Mouse (Mus musculus) limb, embryonic 15.5 days (tissue): ENCODE results near the gene Ints6l. TPM values are rescaled to one million over a fixed set of nuclear protein-coding genes. Genes with fewer than 3 reads are reported as not detected.
A peak's percentile ranks its signal among the peaks of the same experiment; 100 is the strongest.

Experiments
- ATAC-seq: fragments of 200-750 bp; cut with Nextera tagmentation; 2 replicates; pipeline ENCODE4 v1.8.0; 2017; ENCODE audit warnings: low read depth, moderate TSS enrichment; ENCODE audit not compliant: insufficient number of reproducible peaks, low FRiP score, low TSS enrichment
- H3K27ac ChIP-seq: fragments of 300-500 bp; sonication (generic); 2 replicates; pipeline ENCODE4 v1.5.1; 2015; ENCODE audit warnings: moderate library complexity, mild to moderate bottlenecking, inconsistent platforms
- H3K27me3 ChIP-seq: fragments of 300-500 bp; sonication (generic); 2 replicates; pipeline ENCODE4 v1.6.1; 2015; ENCODE audit warnings: inconsistent platforms
- H3K36me3 ChIP-seq: fragments of 300-500 bp; sonication (generic); 2 replicates; pipeline ENCODE4 v1.6.1; 2015; ENCODE audit warnings: inconsistent platforms
- H3K4me1 ChIP-seq: fragments of 300-500 bp; sonication (generic); 2 replicates; pipeline ENCODE4 v1.6.1; 2015; ENCODE audit warnings: inconsistent platforms
- H3K4me2 ChIP-seq: fragments of 300-500 bp; sonication (generic); 2 replicates; pipeline ENCODE4 v1.6.1; 2015; ENCODE audit warnings: mild to moderate bottlenecking, inconsistent platforms
- H3K4me3 ChIP-seq: fragments of 300-500 bp; sonication (generic); 2 replicates; pipeline ENCODE4 v1.5.1; 2015; ENCODE audit warnings: mild to moderate bottlenecking, inconsistent platforms
- H3K9ac ChIP-seq: fragments of 300-500 bp; sonication (generic); 2 replicates; pipeline ENCODE4 v1.6.1; 2015; ENCODE audit warnings: inconsistent platforms
- H3K9me3 ChIP-seq: fragments of 300-500 bp; sonication (generic); 2 replicates; pipeline ENCODE4 v1.6.1; 2016; ENCODE audit warnings: inconsistent platforms
- WGBS: fragments of 180-500 bp; shearing (Covaris S2); methylation state at CpG from one replicate; pipeline ENCODE4 v1.1.7; 2015; 5-methylcytosine and 5-hydroxymethylcytosine counted together
- polyA plus RNA-seq: library from polyadenylated mRNA; unstranded; fragments of >200 nt; fragmentation: Nextera tagmentation; extraction: Ambion mirVana; gene quantifications from 2 replicates; pipeline ENCODE4 v1.2.1, GENCODE M21; 2015

The Ints6l gene
- polyA plus RNA-seq, result 28.8 and 29.7 TPM in 2 replicates

GRCm38 (mm10) chrX:56454671-56455371 is at the start of gene Ints6l:
TSS of gene Ints6l (plus strand) at chrX:56454857.
- peak within 1 kb of the TSS; percentile 66 for H3K9ac ChIP-seq
- H3K4me3 ChIP-seq, result peak within 1 kb of the TSS; percentile 57
- peak; percentile 78 for ATAC-seq
- no peaks in the 10 kb centered on the region for H3K36me3 ChIP-seq
- WGBS, result 17% methylated on average over 21 of the region's 22 CpGs
- no peaks in the 10 kb centered on the region for H3K4me1 ChIP-seq
- peak within 1 kb of the TSS; percentile 96 for H3K27ac ChIP-seq
- H3K4me2 ChIP-seq, result peak within 1 kb of the TSS; percentile 49
- no peaks in the 10 kb centered on the region for H3K27me3 ChIP-seq
- H3K9me3 ChIP-seq, result no peaks in the 10 kb centered on the region

- 66% methylated on average over 1 of the region's 1 CpGs for WGBS
- H3K4me1 ChIP-seq, result no peaks in the 10 kb centered on the region
- H3K36me3 ChIP-seq, result no peaks in the 10 kb centered on the region
- H3K9me3 ChIP-seq, result no peaks in the 10 kb centered on the region
- ATAC-seq, result no peak
- no peak overlapping the region for H3K4me3 ChIP-seq
- no peaks in the 10 kb centered on the region for H3K27me3 ChIP-seq
- no peak overlapping the region for H3K4me2 ChIP-seq
- H3K9ac ChIP-seq, result no peak overlapping the region
- no peak overlapping the region for H3K27ac ChIP-seq
Measured at GRCm38 (mm10) chrX:56405482-56405881, 49.2 kb upstream of the Ints6l start.

GRCm38 (mm10) chrX:56406128-56406527 is 48.5 kb upstream of the Ints6l start:
- H3K4me3 ChIP-seq, result no peak overlapping the region
- H3K27me3 ChIP-seq, result no peaks in the 10 kb centered on the region
- 39% methylated on average over 5 of the region's 5 CpGs for WGBS
- no peaks in the 10 kb centered on the region for H3K4me1 ChIP-seq
- no peak overlapping the region for H3K27ac ChIP-seq
- no peaks in the 10 kb centered on the region for H3K9me3 ChIP-seq
- H3K36me3 ChIP-seq, result no peaks in the 10 kb centered on the region
- no peak overlapping the region for H3K9ac ChIP-seq
- ATAC-seq, result no peak
- no peak overlapping the region for H3K4me2 ChIP-seq

- H3K36me3 ChIP-seq, result no peaks in the 10 kb centered on the region
- no peak overlapping the region for H3K9ac ChIP-seq
- no peaks in the 10 kb centered on the region for H3K9me3 ChIP-seq
- WGBS, result 63% methylated on average over 3 of the region's 3 CpGs
- no peaks in the 10 kb centered on the region for H3K4me1 ChIP-seq
- ATAC-seq, result no peak
- no peaks in the 10 kb centered on the region for H3K27me3 ChIP-seq
- no peak overlapping the region for H3K4me2 ChIP-seq
- no peak overlapping the region for H3K27ac ChIP-seq
- H3K4me3 ChIP-seq, result no peak overlapping the region
Measured at GRCm38 (mm10) chrX:56416277-56416676, 38.4 kb upstream of the Ints6l start.

- no peak for ATAC-seq
- WGBS, result 79% methylated on average over 4 of the region's 4 CpGs
- Histone ChIP-seq H3K27ac (no peak overlapping the region), H3K36me3 (no peaks in the 10 kb centered on the region), H3K4me2 (no peak overlapping the region), H3K9ac (no peak overlapping the region), H3K27me3 (no peaks in the 10 kb centered on the region), H3K4me3 (no peak overlapping the region), H3K9me3 (no peaks in the 10 kb centered on the region), H3K4me1 (no peaks in the 10 kb centered on the region)
Measured at GRCm38 (mm10) chrX:56417541-56417940, 37.1 kb upstream of the Ints6l start.

GRCm38 (mm10) chrX:56430601-56431000 is 24.1 kb upstream of the Ints6l start:
- Histone ChIP-seq H3K4me1 (no peaks in the 10 kb centered on the region), H3K27ac (no peak overlapping the region), H3K4me2 (no peak overlapping the region), H3K36me3 (no peaks in the 10 kb centered on the region), H3K27me3 (no peaks in the 10 kb centered on the region), H3K9me3 (no peaks in the 10 kb centered on the region), H3K4me3 (no peak overlapping the region), H3K9ac (no peak overlapping the region)
- 46% methylated on average over 2 of the region's 2 CpGs for WGBS
- ATAC-seq, result no peak

- 47% methylated on average over 7 of the region's 7 CpGs for WGBS
Measured at GRCm38 (mm10) chrX:56435758-56436283, 18.8 kb upstream of the Ints6l start.

GRCm38 (mm10) chrX:56446487-56447428 is 7.9 kb upstream of the Ints6l start:
- no peaks in the 10 kb centered on the region for H3K36me3 ChIP-seq
- 68% methylated on average over 11 of the region's 11 CpGs for WGBS
- H3K9ac ChIP-seq, result no peak overlapping the region
- H3K4me1 ChIP-seq, result no peaks in the 10 kb centered on the region
- H3K4me3 ChIP-seq, result no peak overlapping the region
- no peak overlapping the region for H3K27ac ChIP-seq
- H3K27me3 ChIP-seq, result no peaks in the 10 kb centered on the region
- ATAC-seq, result no peak
- no peak overlapping the region for H3K4me2 ChIP-seq
- no peaks in the 10 kb centered on the region for H3K9me3 ChIP-seq

More at GRCm38 (mm10) chrX:56435758-56436283, 18.8 kb upstream of the Ints6l start:
- Histone ChIP-seq H3K4me2 (no peak overlapping the region), H3K4me3 (no peak overlapping the region), H3K9ac (no peak overlapping the region), H3K36me3 (no peaks in the 10 kb centered on the region), H3K9me3 (no peaks in the 10 kb centered on the region), H3K4me1 (no peaks in the 10 kb centered on the region), H3K27me3 (no peaks in the 10 kb centered on the region), H3K27ac (no peak overlapping the region)
- ATAC-seq, result no peak

- WGBS, result 79% methylated on average over 4 of the region's 4 CpGs
- Histone ChIP-seq H3K4me1 (no peaks in the 10 kb centered on the region), H3K27me3 (no peaks in the 10 kb centered on the region), H3K27ac (no peak within 1 kb of the TSS), H3K9ac (no peak within 1 kb of the TSS), H3K4me2 (no peak within 1 kb of the TSS), H3K9me3 (no peaks in the 10 kb centered on the region), H3K4me3 (no peak within 1 kb of the TSS), H3K36me3 (no peaks in the 10 kb centered on the region)
- no peak for ATAC-seq
Measured at GRCm38 (mm10) chrX:56447524-56448015, 7.1 kb upstream of the Ints6l start, which contains the start of gene Gm2174. TSS of gene Gm2174 (plus strand) at chrX:56447965.

GRCm38 (mm10) chrX:56455372-56456246 is 952 bp downstream of the Ints6l start:
- 17% methylated on average over 50 of the region's 65 CpGs for WGBS
- no peaks in the 10 kb centered on the region for H3K36me3 ChIP-seq
- H3K27me3 ChIP-seq, result no peaks in the 10 kb centered on the region
- H3K4me3 ChIP-seq, result peak overlapping the region; percentile 57
- peak; percentile 96 for ATAC-seq
- no peaks in the 10 kb centered on the region for H3K4me1 ChIP-seq
- peak overlapping the region; percentile 49 for H3K4me2 ChIP-seq
- peak overlapping the region; percentile 96 for H3K27ac ChIP-seq
- no peaks in the 10 kb centered on the region for H3K9me3 ChIP-seq
- H3K9ac ChIP-seq, result peak overlapping the region; percentile 66

- 26% methylated on average over 8 of the region's 8 CpGs for WGBS
- Histone ChIP-seq H3K4me2 (peak overlapping the region; percentile 40), H3K9ac (no peak overlapping the region), H3K27ac (peak overlapping the region; percentile 96; the same call in 1 of the 2 replicates), H3K4me1 (no peaks in the 10 kb centered on the region), H3K27me3 (no peaks in the 10 kb centered on the region), H3K36me3 (no peaks in the 10 kb centered on the region), H3K4me3 (peak overlapping the region; percentile 57), H3K9me3 (no peaks in the 10 kb centered on the region)
- ATAC-seq, result no peak
Measured at GRCm38 (mm10) chrX:56456379-56456778, 1.7 kb downstream of the Ints6l start.
